ENCODE assay signal across 16 mouse cellular contexts in genomic region chr9:114925039-114925438, GRCm38 (mm10). TPM values are rescaled to one million over a fixed set of nuclear protein-coding genes. Genes with fewer than 3 reads are reported as not detected.
A peak's percentile ranks its signal among the peaks of the same experiment; 100 is the strongest.
DNase-seq lines count a peak whose midpoint lies in the region; ATAC-seq and TF ChIP-seq lines count a peak whose summit lies in the region.
"Had no signal": no experiment of that assay in that cellular context is flagged by ENCODE, and none has a peak within 500 bp of the region (broad histone marks: within the 10 kb centered on the region; RNA-seq: fewer than 3 reads in every experiment).

No protein-coding gene starts in this region.

- 75% methylated on average over 10 of the region's 10 CpGs for WGBS in kidney, postnatal 0 days
- 82% methylated on average over 10 of the region's 10 CpGs for WGBS in intestine, embryonic 14.5 days
- 84% methylated on average over 10 of the region's 10 CpGs for whole genome bisulfite sequencing in hindbrain, embryonic 13.5 days
- WGBS in forebrain, embryonic 15.5 days = 87% methylated on average over 10 of the region's 10 CpGs

- no peak overlapping the region for H3K9ac ChIP-seq in kidney, postnatal 0 days (ENCODE audit: low read depth, low read length)
- H3K9ac ChIP-seq in intestine, embryonic 14.5 days (ENCODE audit: low read length) = no peak overlapping the region
- H3K9ac ChIP-seq in hindbrain, embryonic 13.5 days = no peak overlapping the region
- no peak overlapping the region for H3K9ac ChIP-seq in forebrain, embryonic 15.5 days (replicated peaks)
- H3K9ac ChIP-seq: hindbrain, embryonic 12.5 days; limb, embryonic 15.5 days; midbrain, embryonic 15.5 days; neural tube, embryonic 12.5 days had no signal

- ATAC-seq in kidney, postnatal 0 days (replicated peaks; ENCODE audit: low FRiP score, low read depth) = peak; percentile 47; the same call in 1 of the 2 replicates
- peak; percentile 81 for ATAC-seq in Patski
- 0 out of 2 replicates have a peak, but pooled peaks have one; percentile 44 for ATAC-seq in intestine, embryonic 14.5 days (replicated peaks; ENCODE audit: low FRiP score, low TSS enrichment, low read depth)
- ATAC-seq in cerebellum, adult (ENCODE audit: insufficient number of reproducible peaks, low FRiP score, low TSS enrichment) = no peak
- no peak for ATAC-seq in hindbrain, embryonic 13.5 days (ENCODE audit: low FRiP score)
- ATAC-seq in forebrain, embryonic 15.5 days (replicated peaks) = no peak
- ATAC-seq: midbrain, embryonic 15.5 days had no signal

- no peaks in the 10 kb centered on the region for H3K9me3 ChIP-seq in kidney, postnatal 0 days (replicated peaks; ENCODE audit: low read length)
- H3K9me3 ChIP-seq in intestine, embryonic 14.5 days (ENCODE audit: control insufficient read depth, low read length) = no peaks in the 10 kb centered on the region
- H3K9me3 ChIP-seq in megakaryocyte, embryonic 14.5 days = no peaks in the 10 kb centered on the region
- H3K9me3 ChIP-seq in hindbrain, embryonic 13.5 days = no peaks in the 10 kb centered on the region
- H3K9me3 ChIP-seq in forebrain, embryonic 15.5 days = no peaks in the 10 kb centered on the region
- H3K9me3 ChIP-seq: hindbrain, embryonic 12.5 days; limb, embryonic 15.5 days; midbrain, embryonic 15.5 days; neural tube, embryonic 12.5 days had no signal

- no peak for TF ChIP-seq CTCF in kidney, postnatal 0 days (IDR thresholded peaks at IDR 0.05; ENCODE audit: low read depth)
- TF ChIP-seq CTCF in Patski (IDR thresholded peaks at IDR 0.05) = no peak

- peaks cover 7% of the 10 kb centered on the region; the same call in 1 of the 2 replicates for H3K4me1 ChIP-seq in kidney, postnatal 0 days (replicated peaks; ENCODE audit: insufficient read depth, low read length)
- no peaks in the 10 kb centered on the region for H3K4me1 ChIP-seq in intestine, embryonic 14.5 days (replicated peaks; ENCODE audit: control insufficient read depth, insufficient read depth, low read length)
- H3K4me1 ChIP-seq in megakaryocyte, embryonic 14.5 days = peaks cover 51% of the 10 kb centered on the region
- peaks cover 12% of the 10 kb centered on the region for H3K4me1 ChIP-seq in hindbrain, embryonic 13.5 days (replicated peaks)
- peaks cover 3% of the 10 kb centered on the region; the same call in 1 of the 2 replicates for H3K4me1 ChIP-seq in forebrain, embryonic 15.5 days

- no peaks in the 10 kb centered on the region for H3K27me3 ChIP-seq in kidney, postnatal 0 days (ENCODE audit: insufficient read depth, low read length)
- no peaks in the 10 kb centered on the region for H3K27me3 ChIP-seq in Patski
- H3K27me3 ChIP-seq in intestine, embryonic 14.5 days (replicated peaks; ENCODE audit: control insufficient read depth, insufficient read depth, low read length) = no peaks in the 10 kb centered on the region
- H3K27me3 ChIP-seq in megakaryocyte, embryonic 14.5 days (replicated peaks) = no peaks in the 10 kb centered on the region
- H3K27me3 ChIP-seq in hindbrain, embryonic 13.5 days = no peaks in the 10 kb centered on the region
- H3K27me3 ChIP-seq in forebrain, embryonic 15.5 days = no peaks in the 10 kb centered on the region
- H3K27me3 ChIP-seq: hindbrain, embryonic 12.5 days; limb, embryonic 15.5 days; midbrain, embryonic 15.5 days; neural tube, embryonic 12.5 days had no signal

- CTCF ChIA-PET in Patski (lab: Charles Lee) = interaction anchor here (2.7 kb wide), 1 partner anchor 12 kb away, joined by 11 read pairs; no protein-coding TSS in a partner anchor

- no peak overlapping the region for H3K4me3 ChIP-seq in kidney, postnatal 0 days (replicated peaks; ENCODE audit: low read depth, low read length)
- H3K4me3 ChIP-seq in intestine, embryonic 14.5 days (ENCODE audit: low read depth, low read length) = no peak overlapping the region
- peak overlapping the region; percentile 76 for H3K4me3 ChIP-seq in megakaryocyte, embryonic 14.5 days (replicated peaks)
- H3K4me3 ChIP-seq in hindbrain, embryonic 13.5 days = no peak overlapping the region
- no peak overlapping the region for H3K4me3 ChIP-seq in forebrain, embryonic 15.5 days
- H3K4me3 ChIP-seq: hindbrain, embryonic 12.5 days; limb, embryonic 15.5 days; midbrain, embryonic 15.5 days; neural tube, embryonic 12.5 days had no signal

- no peaks in the 10 kb centered on the region for H3K36me3 ChIP-seq in kidney, postnatal 0 days (ENCODE audit: insufficient read depth, low read length)
- H3K36me3 ChIP-seq in intestine, embryonic 14.5 days (ENCODE audit: control insufficient read depth, insufficient read depth, low read length) = no peaks in the 10 kb centered on the region
- peaks cover 6% of the 10 kb centered on the region for H3K36me3 ChIP-seq in megakaryocyte, embryonic 14.5 days (replicated peaks; ENCODE audit: low read length)
- peaks cover 3% of the 10 kb centered on the region; the same call in 1 of the 2 replicates for H3K36me3 ChIP-seq in hindbrain, embryonic 13.5 days
- H3K36me3 ChIP-seq in forebrain, embryonic 15.5 days = no peaks in the 10 kb centered on the region
- H3K36me3 ChIP-seq: hindbrain, embryonic 12.5 days; limb, embryonic 15.5 days; midbrain, embryonic 15.5 days; neural tube, embryonic 12.5 days had no signal

- in situ Hi-C loops in Patski (cut with MboI; ENCODE audit: low pct_unique_long_range_greater_than_20kb) = no loop called here

- no peak overlapping the region for H3K4me2 ChIP-seq in kidney, postnatal 0 days (ENCODE audit: low read length)
- no peak overlapping the region for H3K4me2 ChIP-seq in intestine, embryonic 14.5 days (ENCODE audit: low read length)
- H3K4me2 ChIP-seq in hindbrain, embryonic 13.5 days = no peak overlapping the region
- no peak overlapping the region for H3K4me2 ChIP-seq in forebrain, embryonic 15.5 days (replicated peaks)
- H3K4me2 ChIP-seq: hindbrain, embryonic 12.5 days; limb, embryonic 15.5 days; midbrain, embryonic 15.5 days; neural tube, embryonic 12.5 days had no signal

- POLR2A ChIA-PET in Patski (lab: Charles Lee) = interaction anchor here (1.2 kb wide), 1 partner anchor 11 kb away, joined by 3 read pairs; no protein-coding TSS in a partner anchor

- no peak for DNase-seq in kidney, postnatal 0 days (ENCODE audit: low spot score)
- DNase-seq in kidney, adult 8-10 months = no peak
- peak; percentile 15 for DNase-seq in Patski (ENCODE audit: low read depth, low spot score)
- no peak for DNase-seq in intestine, embryonic 14.5 days (ENCODE audit: low spot score)
- DNase-seq: cerebellum, adult 11-12 months; gastrocnemius, postnatal 25 days; kidney, adult 9 months; retina, postnatal 1 day had no signal

- no peak overlapping the region for H3K27ac ChIP-seq in kidney, postnatal 0 days
- no peak overlapping the region for H3K27ac ChIP-seq in intestine, embryonic 14.5 days (ENCODE audit: low read depth)
- H3K27ac ChIP-seq in hindbrain, embryonic 13.5 days = no peak overlapping the region
- no peak overlapping the region for H3K27ac ChIP-seq in forebrain, embryonic 15.5 days (replicated peaks)
- H3K27ac ChIP-seq: hindbrain, embryonic 12.5 days; limb, embryonic 15.5 days; midbrain, embryonic 15.5 days; neural tube, embryonic 12.5 days had no signal

RNA-seq across cellular contexts. Expression of gene Gpd1l, which starts 8.7 kb away (rescaled TPM):
- polyA plus RNA-seq in kidney, postnatal 0 days (2015; fragmentation: Nextera tagmentation; extraction: Ambion mirVana) = 17.2 and 18.1 TPM in 2 replicates
- polyA plus RNA-seq in Patski (2021) = 69.0 TPM
- polyA plus RNA-seq in intestine, embryonic 14.5 days (2014; fragmentation: Nextera tagmentation; extraction: Ambion mirVana) = 13.0 and 13.5 TPM in 2 replicates
- polyA plus RNA-seq in megakaryocyte, embryonic 14.5 days (2012; ENCODE audit: insufficient read depth, low replicate concordance) = 3.8 TPM in 1 of 2 replicates, not detected in the other
- 22.4 and 23.5 TPM in 2 replicates for polyA plus RNA-seq in hindbrain, embryonic 13.5 days (2015; fragmentation: Nextera tagmentation; extraction: Ambion mirVana)
- polyA plus RNA-seq in forebrain, embryonic 15.5 days (2015; fragmentation: Nextera tagmentation; extraction: Ambion mirVana) = 29.9 and 30.9 TPM in 2 replicates

RNA-seq across cellular contexts. Expression of gene Osbpl10, which starts 53.3 kb away (rescaled TPM):
- 2.3 and 2.8 TPM in 2 replicates for polyA plus RNA-seq in kidney, postnatal 0 days (2015; fragmentation: Nextera tagmentation; extraction: Ambion mirVana)
- polyA plus RNA-seq in Patski (2021) = 9.9 TPM
- 1.6 and 2.2 TPM in 2 replicates for polyA plus RNA-seq in intestine, embryonic 14.5 days (2014; fragmentation: Nextera tagmentation; extraction: Ambion mirVana)
- 0.25 and 1.2 TPM in 2 replicates for polyA plus RNA-seq in megakaryocyte, embryonic 14.5 days (2012; ENCODE audit: insufficient read depth, low replicate concordance)
- 1.8 and 2.4 TPM in 2 replicates for polyA plus RNA-seq in hindbrain, embryonic 13.5 days (2015; fragmentation: Nextera tagmentation; extraction: Ambion mirVana)
- polyA plus RNA-seq in forebrain, embryonic 15.5 days (2015; fragmentation: Nextera tagmentation; extraction: Ambion mirVana) = 1.9 and 2.6 TPM in 2 replicates

RNA-seq across cellular contexts. Expression of gene Rps27rt, which starts 57.5 kb away (rescaled TPM):
- polyA plus RNA-seq in kidney, postnatal 0 days (2015; fragmentation: Nextera tagmentation; extraction: Ambion mirVana) = 792 and 845 TPM in 2 replicates
- 167 TPM for polyA plus RNA-seq in Patski (2021)
- polyA plus RNA-seq in intestine, embryonic 14.5 days (2014; fragmentation: Nextera tagmentation; extraction: Ambion mirVana) = 552 and 593 TPM in 2 replicates
- polyA plus RNA-seq in megakaryocyte, embryonic 14.5 days (2012; ENCODE audit: insufficient read depth, low replicate concordance) = 2.1 TPM in 1 of 2 replicates, not detected in the other
- 268 and 296 TPM in 2 replicates for polyA plus RNA-seq in hindbrain, embryonic 13.5 days (2015; fragmentation: Nextera tagmentation; extraction: Ambion mirVana)
- polyA plus RNA-seq in forebrain, embryonic 15.5 days (2015; fragmentation: Nextera tagmentation; extraction: Ambion mirVana) = 229 and 257 TPM in 2 replicates

Comparison
In these comparisons a context has a peak if more than half of its experiments do, and no peak if none do; other contexts are left out.
1. ATAC-seq: peak in kidney, postnatal 0 days (single experiment), Patski (single experiment) and intestine, embryonic 14.5 days (single experiment); none in cerebellum, adult (single experiment), hindbrain, embryonic 13.5 days (single experiment) and forebrain, embryonic 15.5 days (single experiment).
2. RNA of gene Rps27rt, which starts 57.5 kb away (polyA plus RNA-seq): 792 to 845 TPM in kidney, postnatal 0 days, 552 to 593 TPM in intestine, embryonic 14.5 days, 268 to 296 TPM in hindbrain, embryonic 13.5 days, 229 to 257 TPM in forebrain, embryonic 15.5 days and 167 TPM in Patski (single experiment); 2.1 TPM in megakaryocyte, embryonic 14.5 days; every median in the first group is over 10 times any median in the second.